Mouse (Mus musculus) forebrain, postnatal 0 days (tissue): Measurements from ENCODE around the gene Epha7. TPM values are rescaled to one million over a fixed set of nuclear protein-coding genes. Genes with fewer than 3 reads are reported as not detected.

ENCODE experiments used
- ATAC-seq: fragments of 200-750 bp; cut with Nextera tagmentation; 2 replicates; pipeline ENCODE4 v1.8.0; 2017; ENCODE audit warnings: mild to moderate bottlenecking, moderate library complexity
- DNase-seq: peaks from one replicate; pipeline ENCODE4 v3.0.0-alpha.2; 2015
- H3K27ac ChIP-seq: fragments of 300-500 bp; sonication (generic); 2 replicates; pipeline ENCODE4 v1.5.1; 2014; ENCODE audit warnings: low read depth, mild to moderate bottlenecking, antibody characterized with exemption, low read length, moderate library complexity, mixed read lengths
- H3K27me3 ChIP-seq: fragments of 300-500 bp; sonication (generic); 2 replicates; pipeline ENCODE4 v1.6.1; 2014; ENCODE audit warnings: mild to moderate bottlenecking, low read length, mixed read lengths; ENCODE audit not compliant: insufficient read depth
- H3K36me3 ChIP-seq: fragments of 300-500 bp; sonication (generic); 2 replicates; pipeline ENCODE4 v1.6.1; 2014; ENCODE audit warnings: mild to moderate bottlenecking, moderate library complexity; ENCODE audit not compliant: insufficient read depth
- H3K4me1 ChIP-seq: fragments of 300-500 bp; sonication (generic); 2 replicates; pipeline ENCODE4 v1.6.1; 2014; ENCODE audit warnings: antibody characterized with exemption; ENCODE audit not compliant: insufficient read depth
- H3K4me2 ChIP-seq: fragments of 300-500 bp; sonication (generic); 2 replicates; pipeline ENCODE4 v1.6.1; 2014; ENCODE audit warnings: low read depth, mild to moderate bottlenecking, moderate library complexity
- H3K4me3 ChIP-seq: fragments of 300-500 bp; sonication (generic); 2 replicates; pipeline ENCODE4 v1.5.1; 2014; ENCODE audit warnings: low read depth, low read length, mixed read lengths
- H3K9ac ChIP-seq: fragments of 300-500 bp; sonication (generic); 2 replicates; pipeline ENCODE4 v1.6.1; 2014; ENCODE audit warnings: mild to moderate bottlenecking
- H3K9me3 ChIP-seq: fragments of 300-500 bp; sonication (generic); 2 replicates; pipeline ENCODE4 v1.6.1; 2016; ENCODE audit warnings: low read length
- CTCF ChIP-seq: sonication (generic); IDR thresholded peaks from 2 replicates; pipeline ENCODE4 v1.5.1; 2016; ENCODE audit warnings: antibody characterized with exemption, control low read depth, low read depth
- WGBS: fragments of 180-500 bp; shearing (Covaris S2); extraction: QIAGEN DNeasy Blood & Tissue Kit; methylation state at CpG from one replicate; pipeline ENCODE4 v1.1.7; 2014; 5-methylcytosine and 5-hydroxymethylcytosine counted together
- polyA plus RNA-seq: library from polyadenylated mRNA; unstranded; fragments of >200 nt; fragmentation: Nextera tagmentation; extraction: Ambion mirVana; gene quantifications from 2 replicates; pipeline ENCODE4 v1.2.1, GENCODE M21; 2015
- total RNA-seq: library from RNA; depleted of rRNA; stranded (reverse); fragments of >200 nt; gene quantifications from 2 replicates; pipeline ENCODE4 v1.2.3, GENCODE M21; 2014

The Epha7 gene
- total and polyA plus RNA-seq, 2 experiments from 2014 or later = 57.3 to 73.1 TPM

GRCm38 (mm10) chr4:28862845-28863666, 50.1 kb downstream of the Epha7 start:
- whole genome bisulfite sequencing = 74% methylated on average over 6 of the region's 6 CpGs
- H3K4me3 ChIP-seq = no peak overlapping the region
- no peak for DNase-seq

GRCm38 (mm10) chr4:28866411-28866810, 53.5 kb downstream of the Epha7 start:
- TF ChIP-seq CTCF = no peak
- Histone ChIP-seq H3K4me1 (no peaks in the 10 kb centered on the region), H3K9me3 (no peaks in the 10 kb centered on the region), H3K27me3 (no peaks in the 10 kb centered on the region), H3K36me3 (no peaks in the 10 kb centered on the region), H3K4me2 (no peak overlapping the region), H3K4me3 (no peak overlapping the region), H3K27ac (no peak overlapping the region), H3K9ac (no peak overlapping the region)
- 14% methylated on average over 2 of the region's 2 CpGs for WGBS
- ATAC-seq = no peak
- DNase-seq = no peak

More at GRCm38 (mm10) chr4:28862845-28863666, 50.1 kb downstream of the Epha7 start:
- no peaks in the 10 kb centered on the region for H3K4me1 ChIP-seq
- H3K9ac ChIP-seq = no peak overlapping the region
- no peak for ATAC-seq
- no peaks in the 10 kb centered on the region for H3K36me3 ChIP-seq
- no peaks in the 10 kb centered on the region for H3K9me3 ChIP-seq
- no peaks in the 10 kb centered on the region for H3K27me3 ChIP-seq
- H3K4me2 ChIP-seq = no peak overlapping the region
- no peak for TF ChIP-seq CTCF
- H3K27ac ChIP-seq = no peak overlapping the region

DNA sequence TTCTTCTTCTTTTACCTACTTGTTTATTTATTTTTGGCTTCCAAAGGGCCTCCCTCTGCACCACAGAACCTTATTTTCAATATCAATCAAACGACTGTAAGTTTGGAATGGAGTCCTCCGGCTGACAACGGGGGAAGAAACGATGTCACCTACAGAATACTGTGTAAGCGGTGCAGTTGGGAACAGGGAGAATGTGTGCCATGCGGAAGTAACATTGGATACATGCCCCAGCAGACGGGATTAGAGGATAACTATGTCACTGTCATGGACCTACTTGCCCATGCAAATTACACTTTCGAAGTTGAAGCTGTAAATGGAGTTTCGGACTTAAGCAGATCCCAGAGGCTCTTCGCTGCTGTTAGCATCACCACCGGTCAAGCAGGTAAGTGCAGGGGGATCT, 58.7 kb downstream of the Epha7 start:
- H3K36me3 ChIP-seq = peaks cover 4% of the 10 kb centered on the region
- no peak overlapping the region for H3K27ac ChIP-seq
- H3K27me3 ChIP-seq = no peaks in the 10 kb centered on the region
- H3K9ac ChIP-seq = no peak overlapping the region
- no peak overlapping the region for H3K4me2 ChIP-seq
- 85% methylated on average over 11 of the region's 11 CpGs for WGBS
- no peak for DNase-seq
- H3K4me1 ChIP-seq = no peaks in the 10 kb centered on the region
- H3K4me3 ChIP-seq = no peak overlapping the region
- no peaks in the 10 kb centered on the region for H3K9me3 ChIP-seq
- ATAC-seq = no peak
- no peak for TF ChIP-seq CTCF

- H3K27me3 ChIP-seq = no peaks in the 10 kb centered on the region
- no peak overlapping the region for H3K9ac ChIP-seq
- H3K4me3 ChIP-seq = no peak overlapping the region
- H3K9me3 ChIP-seq = no peaks in the 10 kb centered on the region
- ATAC-seq (no peak), DNase-seq (no peak)
- H3K27ac ChIP-seq = no peak overlapping the region
- H3K4me1 ChIP-seq = no peaks in the 10 kb centered on the region
- no peaks in the 10 kb centered on the region for H3K36me3 ChIP-seq
- TF ChIP-seq CTCF = no peak
- H3K4me2 ChIP-seq = no peak overlapping the region
- 27% methylated on average over 5 of the region's 5 CpGs for WGBS
Observed at GRCm38 (mm10) chr4:28881271-28882044, 68.5 kb downstream of the Epha7 start.

DNA sequence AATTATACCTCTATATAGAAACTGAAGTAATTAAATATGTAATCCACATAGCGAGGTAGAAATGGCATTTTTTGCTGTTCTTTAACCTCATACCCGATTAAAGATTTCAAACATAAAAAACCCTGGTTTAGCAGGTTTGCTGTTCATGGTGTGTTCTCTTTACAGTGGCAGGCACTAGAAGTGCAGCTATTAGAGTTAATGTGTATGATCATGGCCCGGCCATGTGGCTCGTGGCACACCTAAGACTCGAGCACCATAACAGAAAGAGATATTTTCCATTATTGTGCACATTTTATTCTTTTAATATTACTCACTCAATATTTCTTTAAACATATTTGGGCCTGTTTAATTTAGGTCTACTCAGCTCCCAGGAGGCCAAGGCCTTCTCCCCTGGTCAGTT, 76.7 kb downstream of the Epha7 start:
- Histone ChIP-seq H3K9ac (no peak overlapping the region), H3K4me1 (no peaks in the 10 kb centered on the region), H3K4me2 (no peak overlapping the region), H3K27me3 (no peaks in the 10 kb centered on the region), H3K27ac (no peak overlapping the region), H3K36me3 (no peaks in the 10 kb centered on the region), H3K9me3 (no peaks in the 10 kb centered on the region), H3K4me3 (no peak overlapping the region)
- ATAC-seq (no peak), DNase-seq (no peak)
- TF ChIP-seq CTCF = no peak
- WGBS = 90% methylated on average over 5 of the region's 5 CpGs

- Histone ChIP-seq H3K9me3 (no peaks in the 10 kb centered on the region), H3K36me3 (no peaks in the 10 kb centered on the region), H3K4me1 (no peaks in the 10 kb centered on the region), H3K9ac (no peak overlapping the region), H3K4me2 (no peak overlapping the region), H3K27me3 (no peaks in the 10 kb centered on the region), H3K27ac (no peak overlapping the region), H3K4me3 (no peak overlapping the region)
- 57% methylated on average over 3 of the region's 3 CpGs for WGBS
- TF ChIP-seq CTCF = no peak
- ATAC-seq (no peak), DNase-seq (no peak)
Observed at GRCm38 (mm10) chr4:28890102-28890501, 77.2 kb downstream of the Epha7 start.

DNA sequence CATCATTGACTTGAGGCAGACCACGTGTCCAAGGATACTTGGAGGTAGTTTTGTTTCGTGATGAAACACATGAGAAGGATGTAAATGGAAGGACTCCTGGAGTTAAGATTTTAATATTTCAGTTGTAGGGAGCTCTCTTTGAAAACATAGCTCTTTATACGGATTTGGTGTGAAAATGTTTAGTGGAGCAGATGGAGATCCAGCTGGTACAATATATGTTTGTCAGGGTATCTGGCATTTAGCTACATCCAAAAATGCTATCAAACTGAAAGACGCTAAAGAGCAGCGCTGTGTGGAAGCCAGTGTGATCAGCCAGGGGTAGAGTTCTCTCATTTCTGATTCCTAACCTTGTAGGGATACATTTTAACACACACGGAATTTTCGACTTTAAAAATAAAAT, 82.5 kb downstream of the Epha7 start:
- DNase-seq = peak; percentile 79
- Histone ChIP-seq H3K9me3 (no peaks in the 10 kb centered on the region), H3K9ac (no peak overlapping the region), H3K4me3 (no peak overlapping the region), H3K4me2 (no peak overlapping the region), H3K27me3 (no peaks in the 10 kb centered on the region), H3K36me3 (no peaks in the 10 kb centered on the region), H3K27ac (no peak overlapping the region), H3K4me1 (no peaks in the 10 kb centered on the region)
- 63% methylated on average over 7 of the region's 7 CpGs for WGBS
- peak; percentile 92 for ATAC-seq
- no peak for TF ChIP-seq CTCF
